Mouse (Mus musculus) MEL-GATA-1-ER (cell line): Measurements from ENCODE around the gene C1qtnf5.

Source experiments
- DNase-seq: peaks from one replicate; pipeline ENCODE4 v3.0.0-alpha.2; 2012; ENCODE audit warnings: low read depth; ENCODE audit errors: extremely low read depth

C1qtnf5 gene

GRCm38 (mm10) chr9:44078955-44079756, 27.9 kb upstream of the C1qtnf5 start:
- DNase-seq: no peak

GRCm38 (mm10) chr9:44079997-44080780, 26.9 kb upstream of the C1qtnf5 start:
- no peak for DNase-seq

- DNase-seq: no peak
Observed at GRCm38 (mm10) chr9:44080953-44081352, 26.1 kb upstream of the C1qtnf5 start.

GRCm38 (mm10) chr9:44081581-44081980, 25.5 kb upstream of the C1qtnf5 start:
- no peak for DNase-seq

GRCm38 (mm10) chr9:44082266-44082665, 24.8 kb upstream of the C1qtnf5 start:
- no peak for DNase-seq

GRCm38 (mm10) chr9:44083392-44084121, 23.5 kb upstream of the C1qtnf5 start:
- no peak for DNase-seq

GRCm38 (mm10) chr9:44084236-44084635, 22.8 kb upstream of the C1qtnf5 start:
- DNase-seq: no peak

- no peak for DNase-seq
Observed at GRCm38 (mm10) chr9:44084659-44085229, 22.3 kb upstream of the C1qtnf5 start.

- DNase-seq: no peak
Observed at GRCm38 (mm10) chr9:44085276-44085675, 21.8 kb upstream of the C1qtnf5 start.

- DNase-seq: no peak
Observed at GRCm38 (mm10) chr9:44085741-44086665, 21.0 kb upstream of the C1qtnf5 start.

GRCm38 (mm10) chr9:44086960-44087359, 20.1 kb upstream of the C1qtnf5 start:
- DNase-seq: no peak

GRCm38 (mm10) chr9:44087761-44088455, 19.1 kb upstream of the C1qtnf5 start:
- no peak for DNase-seq

- DNase-seq: peak; percentile 67
Observed at GRCm38 (mm10) chr9:44088877-44089608, 18.0 kb upstream of the C1qtnf5 start.

GRCm38 (mm10) chr9:44093612-44094503, 13.2 kb upstream of the C1qtnf5 start:
- DNase-seq: no peak

- DNase-seq: peak; percentile 51
Observed at GRCm38 (mm10) chr9:44094737-44095136, 12.3 kb upstream of the C1qtnf5 start.

GRCm38 (mm10) chr9:44095781-44096180, 11.3 kb upstream of the C1qtnf5 start:
- no peak for DNase-seq

- no peak for DNase-seq
Observed at GRCm38 (mm10) chr9:44096536-44096935, 10.5 kb upstream of the C1qtnf5 start.

- no peak for DNase-seq
Observed at GRCm38 (mm10) chr9:44101490-44101889, 5.6 kb upstream of the C1qtnf5 start, which contains the start of gene Mfrp. TSS of gene Mfrp (plus strand) at chr9:44101729.
